Mouse (Mus musculus) limb, embryonic 12.5 days (tissue): ENCODE results near the gene Chrna4. TPM values are rescaled to one million over a fixed set of nuclear protein-coding genes. Genes with fewer than 3 reads are reported as not detected.

Source experiments
- ATAC-seq: fragments of 200-750 bp; cut with Nextera tagmentation; 2 replicates; pipeline ENCODE4 v1.8.0; 2017; ENCODE audit warnings: low read depth, moderate TSS enrichment; ENCODE audit not compliant: insufficient number of reproducible peaks, insufficient read depth, low FRiP score, low TSS enrichment
- H3K27ac ChIP-seq: fragments of 300-500 bp; sonication (generic); 2 replicates; pipeline ENCODE4 v1.5.1; 2016; ENCODE audit warnings: mild to moderate bottlenecking, moderate library complexity
- H3K27me3 ChIP-seq: fragments of 300-500 bp; sonication (generic); 2 replicates; pipeline ENCODE4 v1.6.1; 2016; ENCODE audit warnings: mild to moderate bottlenecking, moderate library complexity
- H3K36me3 ChIP-seq: fragments of 300-500 bp; sonication (generic); 2 replicates; pipeline ENCODE4 v1.6.1; 2016; ENCODE audit warnings: mild to moderate bottlenecking, moderate library complexity
- H3K4me1 ChIP-seq: fragments of 300-500 bp; sonication (generic); replicated peaks from 2 replicates; pipeline ENCODE4 v1.6.1; 2016
- H3K4me2 ChIP-seq: fragments of 300-500 bp; sonication (generic); 2 replicates; pipeline ENCODE4 v1.6.1; 2016; ENCODE audit warnings: mild to moderate bottlenecking, moderate library complexity
- H3K4me3 ChIP-seq: fragments of 300-500 bp; sonication (generic); replicated peaks from 2 replicates; pipeline ENCODE4 v1.5.1; 2016; ENCODE audit warnings: mild to moderate bottlenecking
- H3K9ac ChIP-seq: fragments of 300-500 bp; sonication (generic); replicated peaks from 2 replicates; pipeline ENCODE4 v1.6.1; 2016; ENCODE audit warnings: mild to moderate bottlenecking, moderate library complexity
- H3K9me3 ChIP-seq: fragments of 300-500 bp; sonication (generic); 2 replicates; pipeline ENCODE4 v1.6.1; 2016; ENCODE audit warnings: mild to moderate bottlenecking, moderate library complexity
- WGBS: fragments of 180-500 bp; shearing (Covaris S2); methylation state at CpG from one replicate; pipeline ENCODE4 v1.1.7; 2016; 5-methylcytosine and 5-hydroxymethylcytosine counted together
- polyA plus RNA-seq: library from polyadenylated mRNA; unstranded; fragments of >200 nt; fragmentation: Nextera tagmentation; extraction: Ambion mirVana; gene quantifications from 2 replicates; pipeline ENCODE4 v1.2.1, GENCODE M21; 2016

Gene Chrna4
- polyA plus RNA-seq, 1 experiment from 2014 or later = 1.4 TPM

DNA sequence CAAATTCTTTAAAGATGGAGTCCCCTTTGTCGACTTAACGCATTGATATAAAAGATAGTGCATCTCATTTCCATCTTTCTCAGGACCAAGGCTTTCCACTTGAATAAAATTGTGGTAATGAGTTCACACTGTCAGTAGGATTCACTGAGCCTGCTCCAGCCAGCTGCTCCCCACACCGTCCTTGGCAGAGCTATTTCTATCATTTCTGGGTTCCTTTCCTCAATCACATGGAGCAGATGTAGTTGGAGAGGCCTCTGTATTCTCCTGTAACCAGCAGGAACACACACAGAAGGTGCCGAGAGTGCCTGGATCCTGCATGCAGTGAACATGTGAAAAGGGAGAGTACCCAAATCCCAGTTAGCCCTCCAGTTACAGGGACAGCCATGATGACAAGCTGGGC, 53.0 kb downstream of the Chrna4 start:
- H3K4me2 ChIP-seq = no peak overlapping the region
- no peak overlapping the region for H3K4me3 ChIP-seq
- H3K27me3 ChIP-seq = no peaks in the 10 kb centered on the region
- H3K4me1 ChIP-seq = no peaks in the 10 kb centered on the region
- no peak overlapping the region for H3K9ac ChIP-seq
- H3K36me3 ChIP-seq = no peaks in the 10 kb centered on the region
- ATAC-seq = no peak
- 76% methylated on average over 4 of the region's 4 CpGs for WGBS
- H3K27ac ChIP-seq = no peak overlapping the region
- H3K9me3 ChIP-seq = no peaks in the 10 kb centered on the region

DNA sequence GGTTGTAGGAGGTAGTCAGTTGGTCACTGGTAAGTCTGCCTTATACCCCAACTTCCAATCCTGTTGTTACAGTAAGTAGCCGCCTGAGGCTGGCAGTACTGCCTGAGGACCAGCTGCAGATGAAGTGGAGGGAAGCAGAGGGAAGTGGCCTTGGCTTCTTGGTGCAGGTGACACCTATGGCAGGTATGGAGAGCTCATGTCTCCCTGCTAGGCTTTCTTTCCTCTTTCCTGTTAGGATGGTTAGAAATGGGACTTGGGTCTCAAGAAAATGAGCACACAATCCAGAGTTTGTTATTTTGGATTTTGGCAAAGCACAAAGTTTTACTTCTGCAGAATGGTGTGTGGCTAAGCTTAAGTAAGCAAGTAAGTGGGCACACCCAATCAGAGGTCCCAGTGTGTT, 54.4 kb downstream of the Chrna4 start:
- Histone ChIP-seq H3K27ac (no peak overlapping the region), H3K36me3 (peaks cover 2% of the 10 kb centered on the region; the same call in 1 of the 2 replicates), H3K4me3 (no peak overlapping the region), H3K4me2 (no peak overlapping the region), H3K9me3 (no peaks in the 10 kb centered on the region), H3K4me1 (no peaks in the 10 kb centered on the region), H3K9ac (no peak overlapping the region), H3K27me3 (no peaks in the 10 kb centered on the region)
- no peak for ATAC-seq
- 79% methylated on average over 1 of the region's 1 CpGs for WGBS

DNA sequence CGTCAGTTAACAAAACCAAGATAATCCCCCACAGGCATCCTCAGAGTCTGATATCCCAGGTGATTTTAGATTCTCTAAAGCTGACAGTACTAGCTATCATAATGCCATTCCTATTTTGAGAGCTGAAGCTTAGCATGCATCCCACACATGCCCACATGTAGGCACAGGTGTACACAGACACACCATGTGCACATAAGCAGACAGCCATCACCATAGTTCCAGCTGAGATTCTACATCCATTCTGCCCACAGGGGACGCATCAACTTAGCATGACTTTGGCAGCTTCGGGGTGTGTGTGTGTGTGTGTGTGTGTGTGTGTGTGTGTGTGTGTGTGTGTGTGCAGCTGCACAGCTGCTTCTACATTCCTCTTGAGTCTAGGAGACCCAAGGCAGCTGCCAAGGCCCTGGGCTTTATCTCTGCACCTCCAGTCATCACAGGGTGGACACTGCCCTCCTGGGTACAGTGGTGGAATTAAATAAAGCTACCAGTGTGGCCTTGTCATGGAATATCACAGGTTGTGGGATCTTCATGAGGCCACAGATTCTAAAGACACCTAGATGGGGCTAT, 54.9 kb downstream of the Chrna4 start:
- Histone ChIP-seq H3K27ac (no peak overlapping the region), H3K27me3 (no peaks in the 10 kb centered on the region), H3K4me2 (no peak overlapping the region), H3K4me3 (no peak overlapping the region), H3K4me1 (no peaks in the 10 kb centered on the region), H3K36me3 (peaks cover 6% of the 10 kb centered on the region; the same call in 1 of the 2 replicates), H3K9ac (no peak overlapping the region), H3K9me3 (no peaks in the 10 kb centered on the region)
- WGBS = 82% methylated on average over 3 of the region's 3 CpGs
- ATAC-seq = no peak

DNA sequence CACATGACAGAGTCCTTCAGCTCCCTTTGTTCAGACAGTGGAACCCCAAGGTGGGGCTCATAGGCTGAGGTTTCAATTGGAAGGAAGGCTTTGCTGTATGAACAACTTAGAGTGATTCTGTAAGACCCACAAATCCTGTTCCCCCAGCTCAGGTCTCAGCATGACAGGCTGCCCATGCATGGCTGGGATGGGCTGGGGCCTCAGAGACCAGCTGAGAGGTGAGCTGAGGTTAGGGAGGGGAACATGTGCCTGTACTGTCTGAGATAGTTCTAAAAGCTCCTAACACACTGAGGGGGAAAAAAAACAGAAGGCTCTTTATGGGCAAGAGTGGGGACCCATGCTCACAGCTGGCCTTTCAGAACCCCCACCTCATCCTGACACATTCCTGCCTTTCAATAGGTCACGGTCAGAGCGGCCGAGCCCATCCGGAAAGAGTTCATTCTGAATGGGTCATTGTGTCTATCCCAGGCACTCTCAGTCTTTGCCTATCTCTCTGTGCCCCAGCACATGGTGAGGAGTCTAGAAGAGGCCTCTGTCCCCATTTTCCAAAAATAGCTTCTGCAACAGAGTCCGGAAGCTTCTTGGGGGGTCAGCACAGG, 55.8 kb downstream of the Chrna4 start:
- no peaks in the 10 kb centered on the region for H3K27me3 ChIP-seq
- no peaks in the 10 kb centered on the region for H3K9me3 ChIP-seq
- H3K4me2 ChIP-seq = no peak overlapping the region
- peak overlapping the region; percentile 42; the same call in 1 of the 2 replicates for H3K27ac ChIP-seq
- no peak overlapping the region for H3K4me3 ChIP-seq
- H3K36me3 ChIP-seq = peaks cover 15% of the 10 kb centered on the region
- ATAC-seq = peak; percentile 15; the same call in 1 of the 2 replicates
- 70% methylated on average over 5 of the region's 5 CpGs for WGBS
- no peak overlapping the region for H3K9ac ChIP-seq
- no peaks in the 10 kb centered on the region for H3K4me1 ChIP-seq

DNA sequence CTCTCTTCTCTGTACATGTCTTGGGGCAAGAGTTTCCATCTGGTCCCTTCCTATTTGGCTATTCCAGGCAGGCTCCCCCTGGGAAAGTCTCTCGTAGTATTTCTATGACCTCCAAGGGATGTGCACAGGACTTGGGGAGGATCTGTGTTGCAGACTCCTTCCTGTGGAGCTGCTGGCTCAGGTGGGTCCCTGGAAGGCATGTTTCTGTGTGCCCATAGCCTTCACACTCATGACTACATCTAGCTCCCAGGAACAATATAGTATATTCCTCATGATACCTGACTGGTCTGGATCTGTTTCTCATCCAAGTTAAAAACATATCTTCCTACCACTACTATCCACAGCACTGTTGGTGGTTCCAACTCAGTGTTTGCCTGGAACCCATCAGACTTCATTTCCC, 56.3 kb downstream of the Chrna4 start:
- no peak for ATAC-seq
- H3K4me2 ChIP-seq = no peak overlapping the region
- H3K9me3 ChIP-seq = no peaks in the 10 kb centered on the region
- H3K27me3 ChIP-seq = no peaks in the 10 kb centered on the region
- H3K9ac ChIP-seq = no peak overlapping the region
- peak overlapping the region; percentile 42; the same call in 1 of the 2 replicates for H3K27ac ChIP-seq
- 83% methylated on average over 1 of the region's 1 CpGs for WGBS
- H3K4me3 ChIP-seq = no peak overlapping the region
- H3K4me1 ChIP-seq = no peaks in the 10 kb centered on the region
- peaks cover 21% of the 10 kb centered on the region for H3K36me3 ChIP-seq

DNA sequence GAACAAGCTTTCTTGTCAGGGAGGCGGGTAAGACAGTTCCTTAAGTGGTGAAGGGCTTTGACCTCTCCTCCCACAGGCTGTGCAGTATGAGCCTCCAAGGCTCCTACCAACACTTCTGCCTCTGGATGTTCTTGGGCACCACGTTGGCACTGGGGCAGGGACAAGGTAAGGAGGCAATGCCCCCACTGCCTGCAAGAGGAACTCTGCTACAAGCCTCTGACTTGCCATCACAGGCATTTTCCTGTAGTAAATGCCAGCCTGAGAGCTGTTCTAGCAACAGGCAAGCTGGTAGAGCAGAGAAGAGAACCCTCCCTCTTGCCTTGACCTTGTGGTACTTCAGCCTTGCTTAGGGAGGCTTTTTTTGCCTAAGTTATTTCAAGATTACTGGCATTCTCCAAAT, 56.9 kb downstream of the Chrna4 start, which contains the start of gene Col20a1:
Gene Col20a1, plus strand, starts transcription at position 87 of the 400 bp plus-strand sequence.
- peak within 1 kb of the TSS; percentile 42; the same call in 1 of the 2 replicates for H3K27ac ChIP-seq

DNA sequence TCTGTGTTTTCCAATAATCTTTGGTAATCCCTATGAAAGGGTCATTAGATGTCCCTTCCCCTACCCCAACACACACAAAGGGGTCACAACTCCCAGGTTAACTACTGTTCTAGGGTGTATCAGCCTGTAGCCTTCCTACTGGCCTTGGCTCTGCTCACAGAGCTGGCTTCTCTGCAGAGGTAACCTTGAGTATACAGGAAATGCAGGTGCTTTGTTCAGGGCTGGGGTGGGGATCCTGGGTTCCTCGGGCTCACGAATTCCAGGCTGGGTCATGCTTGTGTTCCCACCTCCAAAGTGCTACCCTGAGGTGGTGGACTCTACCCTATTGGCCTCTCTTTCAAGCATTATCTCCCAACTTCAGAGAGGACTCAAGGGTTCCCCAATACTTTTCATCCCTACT, 57.7 kb downstream of the Chrna4 start:
- Histone ChIP-seq H3K27me3 (no peaks in the 10 kb centered on the region), H3K9me3 (no peaks in the 10 kb centered on the region), H3K36me3 (peaks cover 34% of the 10 kb centered on the region), H3K4me2 (no peak overlapping the region), H3K4me1 (no peaks in the 10 kb centered on the region), H3K4me3 (no peak overlapping the region), H3K27ac (no peak overlapping the region), H3K9ac (no peak overlapping the region)
- 90% methylated on average over 2 of the region's 2 CpGs for WGBS
- ATAC-seq = no peak

More for the DNA sequence above, 56.9 kb downstream of the Chrna4 start, which contains the start of gene Col20a1:
- Histone ChIP-seq H3K4me3 (no peak within 1 kb of the TSS), H3K27me3 (no peaks in the 10 kb centered on the region), H3K9me3 (no peaks in the 10 kb centered on the region), H3K9ac (no peak within 1 kb of the TSS), H3K4me1 (no peaks in the 10 kb centered on the region), H3K36me3 (peaks cover 26% of the 10 kb centered on the region), H3K4me2 (no peak within 1 kb of the TSS)
- ATAC-seq = no peak
- 61% methylated on average over 2 of the region's 2 CpGs for WGBS

DNA sequence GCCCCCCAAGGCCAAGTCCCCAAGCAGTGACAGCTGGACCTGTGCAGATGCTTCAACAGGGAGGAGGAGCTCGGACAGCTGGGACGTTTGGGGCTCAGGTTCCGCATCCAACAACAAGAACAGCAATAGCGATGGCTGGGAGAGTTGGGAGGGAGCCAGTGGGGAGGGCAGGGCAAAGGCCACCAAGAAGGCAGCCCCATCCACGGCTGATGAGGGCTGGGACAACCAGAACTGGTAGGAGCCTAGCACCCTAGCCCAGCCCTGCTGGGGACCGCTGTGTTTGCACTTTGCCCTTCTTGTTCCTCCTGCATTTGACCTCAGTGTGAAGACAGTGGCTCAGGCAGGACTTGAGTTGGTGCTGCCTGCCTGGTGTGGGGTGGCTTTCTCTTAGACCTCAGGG, 62.2 kb downstream of the Chrna4 start:
- Histone ChIP-seq H3K9me3 (no peaks in the 10 kb centered on the region), H3K36me3 (peaks cover 79% of the 10 kb centered on the region), H3K9ac (no peak overlapping the region), H3K27ac (no peak overlapping the region), H3K4me1 (no peaks in the 10 kb centered on the region), H3K27me3 (no peaks in the 10 kb centered on the region), H3K4me3 (no peak overlapping the region), H3K4me2 (no peak overlapping the region)
- no peak for ATAC-seq
- 89% methylated on average over 6 of the region's 6 CpGs for WGBS

Other genes with a start within 250 kb of the Chrna4 start
- 77.1 and 78.5 TPM in 2 replicates for gene Ythdf1, start 122.6 kb downstream of the Chrna4 start, polyA plus RNA-seq
- not detected in 2 replicates for gene Birc7, start 114.5 kb downstream of the Chrna4 start, polyA plus RNA-seq
- 6.0 and 11.2 TPM in 2 replicates for gene Nkain4, start 88.8 kb downstream of the Chrna4 start, polyA plus RNA-seq
- 109 and 113 TPM in 2 replicates for gene Arfgap1, start 76.3 kb downstream of the Chrna4 start, polyA plus RNA-seq
- 0.64 and 0.68 TPM in 2 replicates for gene Col20a1, start 57.0 kb downstream of the Chrna4 start, polyA plus RNA-seq
- gene Kcnq2, start 91.8 kb upstream of the Chrna4 start, polyA plus RNA-seq = 0.26 and 0.46 TPM in 2 replicates
- 0.10 TPM in 1 of 2 replicates, not detected in the other for gene Eef1a2, start 113.5 kb upstream of the Chrna4 start, polyA plus RNA-seq
- 424 and 433 TPM in 2 replicates for gene Ppdpf, start 143.7 kb upstream of the Chrna4 start, polyA plus RNA-seq
- not detected in 2 replicates for gene Ptk6, start 159.2 kb upstream of the Chrna4 start, polyA plus RNA-seq
- gene Srms, start 169.6 kb upstream of the Chrna4 start, polyA plus RNA-seq = 0.25 and 0.45 TPM in 2 replicates
- 0.41 and 0.59 TPM in 2 replicates for gene Fndc11, start 176.5 kb upstream of the Chrna4 start, polyA plus RNA-seq
- 1.3 and 1.4 TPM in 2 replicates for gene Helz2, start 198.5 kb upstream of the Chrna4 start, polyA plus RNA-seq
- gene Gmeb2, start 244.5 kb upstream of the Chrna4 start, polyA plus RNA-seq = 21.0 and 22.5 TPM in 2 replicates